Mouse (Mus musculus) liver, embryonic 12.5 days (tissue): ENCODE measurements around the gene Gcnt4. TPM values are rescaled to one million over a fixed set of nuclear protein-coding genes. Genes with fewer than 3 reads are reported as not detected.

Experiments
- ATAC-seq: fragments of 200-750 bp; cut with Nextera tagmentation; 2 replicates; pipeline ENCODE4 v1.8.0; 2017; ENCODE audit warnings: moderate number of reproducible peaks, mild to moderate bottlenecking, moderate library complexity
- H3K27ac ChIP-seq: fragments of 300-500 bp; sonication (generic); 2 replicates; pipeline ENCODE4 v1.5.1; 2016; ENCODE audit warnings: mild to moderate bottlenecking
- H3K27me3 ChIP-seq: fragments of 300-500 bp; sonication (generic); replicated peaks from 2 replicates; pipeline ENCODE4 v1.6.1; 2016; ENCODE audit warnings: mild to moderate bottlenecking, moderate library complexity
- H3K36me3 ChIP-seq: fragments of 300-500 bp; sonication (generic); 2 replicates; pipeline ENCODE4 v1.6.1; 2016; ENCODE audit warnings: mild to moderate bottlenecking, moderate library complexity
- H3K4me1 ChIP-seq: fragments of 300-500 bp; sonication (generic); 2 replicates; pipeline ENCODE4 v1.6.1; 2016
- H3K4me2 ChIP-seq: fragments of 300-500 bp; sonication (generic); 2 replicates; pipeline ENCODE4 v1.6.1; 2016; ENCODE audit warnings: mild to moderate bottlenecking, moderate library complexity
- H3K4me3 ChIP-seq: fragments of 300-500 bp; sonication (generic); 2 replicates; pipeline ENCODE4 v1.5.1; 2016; ENCODE audit warnings: mild to moderate bottlenecking, moderate library complexity
- H3K9ac ChIP-seq: fragments of 300-500 bp; sonication (generic); 2 replicates; pipeline ENCODE4 v1.6.1; 2016; ENCODE audit warnings: mild to moderate bottlenecking, moderate library complexity
- H3K9me3 ChIP-seq: fragments of 300-500 bp; sonication (generic); replicated peaks from 2 replicates; pipeline ENCODE4 v1.6.1; 2016; ENCODE audit warnings: mild to moderate bottlenecking, moderate library complexity
- WGBS: fragments of 180-500 bp; shearing (Covaris S2); methylation state at CpG from one replicate; pipeline ENCODE4 v1.1.7; 2016; ENCODE audit not compliant: insufficient replicate concordance; 5-methylcytosine and 5-hydroxymethylcytosine counted together
- polyA plus RNA-seq: library from polyadenylated mRNA; unstranded; fragments of >200 nt; fragmentation: Nextera tagmentation; extraction: Ambion mirVana; gene quantifications from 2 replicates; pipeline ENCODE4 v1.2.1, GENCODE M21; 2016

Gene Gcnt4
- polyA plus RNA-seq, 1 experiment from 2014 or later, result 0.67 TPM

- Histone ChIP-seq H3K27ac (no peak overlapping the region), H3K9ac (no peak overlapping the region), H3K9me3 (no peaks in the 10 kb centered on the region), H3K27me3 (peaks cover 14% of the 10 kb centered on the region; the same call in 1 of the 2 replicates), H3K4me3 (no peak overlapping the region), H3K4me2 (no peak overlapping the region), H3K4me1 (no peaks in the 10 kb centered on the region), H3K36me3 (no peaks in the 10 kb centered on the region)
- no peak; the same call in 1 of the 2 replicates for ATAC-seq
- 75% methylated on average over 1 of the region's 1 CpGs for WGBS
Observed at GRCm38 (mm10) chr13:96960019-96960418, 35.5 kb downstream of the Gcnt4 start.

DNA sequence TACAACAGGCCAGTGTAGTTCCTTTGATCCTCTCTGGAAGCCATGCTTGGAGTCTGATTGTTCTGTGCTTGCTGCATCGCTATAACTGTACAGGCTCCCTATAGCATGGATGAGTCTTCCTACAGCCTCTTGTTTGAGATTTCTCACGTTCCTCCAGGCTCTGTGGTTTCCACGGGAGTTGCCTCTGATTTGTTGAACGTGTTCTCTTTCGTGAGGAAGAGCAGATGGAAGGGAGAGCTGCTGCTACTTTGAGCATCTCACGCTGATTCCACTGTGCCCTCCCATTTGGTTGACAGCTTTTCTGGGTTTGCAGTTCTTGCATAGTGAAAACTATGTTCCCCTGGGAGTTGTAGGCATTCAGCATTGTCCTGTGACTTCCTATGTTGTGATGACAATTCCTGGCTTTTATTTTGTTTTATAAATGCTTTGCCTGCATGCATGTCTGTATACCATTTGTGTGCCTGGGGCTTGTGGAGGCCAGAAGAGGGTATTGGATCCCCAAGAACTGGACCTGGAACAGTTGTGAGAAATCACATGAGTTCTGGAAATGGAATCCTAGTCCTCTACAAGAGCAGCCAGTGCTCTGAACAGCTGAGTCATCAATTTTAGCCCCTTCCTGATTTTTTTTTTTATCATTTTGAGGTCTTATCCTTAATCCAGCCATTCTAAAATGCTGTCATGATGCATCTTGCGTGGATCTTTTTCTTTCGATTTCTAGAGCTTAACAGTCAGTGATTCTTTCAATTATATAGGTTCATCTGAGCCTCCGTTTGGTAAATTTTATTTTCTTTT lies 37.1 kb downstream of the Gcnt4 start:
- 66% methylated on average over 9 of the region's 9 CpGs for WGBS
- H3K4me1 ChIP-seq, result peaks cover 8% of the 10 kb centered on the region
- H3K36me3 ChIP-seq, result no peaks in the 10 kb centered on the region
- peaks cover 14% of the 10 kb centered on the region; the same call in 1 of the 2 replicates for H3K27me3 ChIP-seq
- H3K27ac ChIP-seq, result no peak overlapping the region
- no peak for ATAC-seq
- H3K9ac ChIP-seq, result no peak overlapping the region
- no peak overlapping the region for H3K4me3 ChIP-seq
- no peak overlapping the region for H3K4me2 ChIP-seq
- H3K9me3 ChIP-seq, result no peaks in the 10 kb centered on the region

- H3K9me3 ChIP-seq, result no peaks in the 10 kb centered on the region
- H3K4me3 ChIP-seq, result no peak overlapping the region
- H3K4me1 ChIP-seq, result peaks cover 15% of the 10 kb centered on the region
- H3K9ac ChIP-seq, result no peak overlapping the region
- peak; percentile 65 for ATAC-seq
- no peaks in the 10 kb centered on the region for H3K36me3 ChIP-seq
- H3K4me2 ChIP-seq, result no peak overlapping the region
- 71% methylated on average over 5 of the region's 5 CpGs for WGBS
- H3K27ac ChIP-seq, result 0 out of 2 replicates have a peak overlapping the region, but pooled peaks have one; percentile 36
- H3K27me3 ChIP-seq, result peaks cover 14% of the 10 kb centered on the region; the same call in 1 of the 2 replicates
Observed at GRCm38 (mm10) chr13:96962801-96963200, 38.3 kb downstream of the Gcnt4 start.

DNA sequence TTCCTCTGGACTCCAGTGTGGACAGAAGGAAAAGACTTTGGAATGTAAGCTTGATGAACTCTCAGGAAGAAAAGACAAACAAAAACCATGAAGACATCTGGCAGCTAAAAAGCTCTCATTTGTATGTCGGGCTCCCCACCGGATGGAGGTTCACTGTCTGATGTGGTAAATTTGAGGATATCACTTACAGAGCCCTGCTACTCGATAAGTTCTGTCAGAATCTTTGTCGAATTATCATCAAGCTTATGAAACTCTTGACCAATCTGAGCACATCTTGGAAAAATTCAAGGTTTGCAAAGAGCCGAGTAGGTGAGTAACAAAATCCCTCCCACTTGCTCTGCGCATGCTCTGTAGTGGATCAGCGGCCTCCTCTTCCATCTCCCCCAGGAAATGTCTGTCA lies 40.5 kb downstream of the Gcnt4 start:
- WGBS, result 75% methylated on average over 7 of the region's 7 CpGs

GRCm38 (mm10) chr13:96966210-96967089 lies 42.0 kb downstream of the Gcnt4 start:
- Histone ChIP-seq H3K4me3 (no peak overlapping the region), H3K27me3 (peaks cover 6% of the 10 kb centered on the region; the same call in 1 of the 2 replicates), H3K27ac (peak overlapping the region; percentile 74), H3K9ac (no peak overlapping the region), H3K4me1 (peaks cover 26% of the 10 kb centered on the region), H3K9me3 (0 out of 2 replicates have a peak, but pooled peaks cover 3% of the 10 kb centered on the region), H3K36me3 (no peaks in the 10 kb centered on the region), H3K4me2 (peak overlapping the region; percentile 32)
- peak; percentile 78 for ATAC-seq
- WGBS, result 46% methylated on average over 15 of the region's 15 CpGs

More for the DNA sequence above, 40.5 kb downstream of the Gcnt4 start:
- 0 out of 2 replicates have a peak, but pooled peaks cover 3% of the 10 kb centered on the region for H3K9me3 ChIP-seq
- H3K9ac ChIP-seq, result no peak overlapping the region
- ATAC-seq, result no peak
- H3K4me3 ChIP-seq, result no peak overlapping the region
- no peak overlapping the region for H3K27ac ChIP-seq
- H3K4me2 ChIP-seq, result no peak overlapping the region
- H3K36me3 ChIP-seq, result no peaks in the 10 kb centered on the region
- H3K4me1 ChIP-seq, result peaks cover 15% of the 10 kb centered on the region
- peaks cover 6% of the 10 kb centered on the region; the same call in 1 of the 2 replicates for H3K27me3 ChIP-seq

- peaks cover 6% of the 10 kb centered on the region; the same call in 1 of the 2 replicates for H3K27me3 ChIP-seq
- no peak overlapping the region for H3K4me3 ChIP-seq
- ATAC-seq, result no peak
- 78% methylated on average over 5 of the region's 5 CpGs for WGBS
- 0 out of 2 replicates have a peak, but pooled peaks cover 3% of the 10 kb centered on the region for H3K9me3 ChIP-seq
- H3K27ac ChIP-seq, result peak overlapping the region; percentile 74; the same call in 1 of the 2 replicates
- no peak overlapping the region for H3K9ac ChIP-seq
- no peak overlapping the region for H3K4me2 ChIP-seq
- no peaks in the 10 kb centered on the region for H3K36me3 ChIP-seq
- peaks cover 33% of the 10 kb centered on the region for H3K4me1 ChIP-seq
Observed at GRCm38 (mm10) chr13:96967091-96967490, 42.6 kb downstream of the Gcnt4 start.

DNA sequence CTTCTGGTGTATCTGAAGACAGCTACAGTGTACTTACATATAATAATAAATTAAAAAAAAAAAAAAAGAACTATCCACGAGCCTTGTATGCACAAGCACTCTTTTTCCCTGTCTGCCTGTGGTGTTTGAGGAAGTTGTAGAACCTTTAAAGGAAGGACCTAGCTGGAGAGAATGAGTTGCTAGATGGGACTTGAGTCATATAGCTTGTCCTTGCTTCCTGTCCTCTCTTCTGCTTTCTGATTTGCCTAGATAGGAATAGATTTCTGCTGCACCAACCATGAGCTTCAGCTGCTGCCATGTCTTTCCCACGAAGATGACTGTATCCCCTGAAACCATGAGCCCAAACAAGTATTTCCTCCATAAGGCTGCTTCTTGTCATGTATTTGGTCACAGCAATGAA lies 43.3 kb downstream of the Gcnt4 start:
- H3K27ac ChIP-seq, result no peak overlapping the region
- H3K36me3 ChIP-seq, result no peaks in the 10 kb centered on the region
- H3K4me1 ChIP-seq, result peaks cover 40% of the 10 kb centered on the region
- no peak overlapping the region for H3K9ac ChIP-seq
- no peak for ATAC-seq
- no peak overlapping the region for H3K4me3 ChIP-seq
- WGBS, result 49% methylated on average over 2 of the region's 2 CpGs
- 0 out of 2 replicates have a peak, but pooled peaks cover 3% of the 10 kb centered on the region for H3K9me3 ChIP-seq
- peaks cover 4% of the 10 kb centered on the region; the same call in 1 of the 2 replicates for H3K27me3 ChIP-seq
- no peak overlapping the region for H3K4me2 ChIP-seq

- H3K4me2 ChIP-seq, result no peak overlapping the region
- peak overlapping the region; percentile 18; the same call in 1 of the 2 replicates for H3K27ac ChIP-seq
Observed at GRCm38 (mm10) chr13:96971076-96971475, 46.6 kb downstream of the Gcnt4 start.

GRCm38 (mm10) chr13:96971861-96972282 lies 47.4 kb downstream of the Gcnt4 start:
- Histone ChIP-seq H3K27me3 (no peaks in the 10 kb centered on the region), H3K9me3 (0 out of 2 replicates have a peak, but pooled peaks cover 3% of the 10 kb centered on the region), H3K27ac (peak overlapping the region; percentile 74), H3K4me3 (peak overlapping the region; percentile 8; the same call in 1 of the 2 replicates), H3K4me1 (peaks cover 39% of the 10 kb centered on the region), H3K36me3 (no peaks in the 10 kb centered on the region), H3K9ac (peak overlapping the region; percentile 20; the same call in 1 of the 2 replicates), H3K4me2 (peak overlapping the region; percentile 56)
- 17% methylated on average over 9 of the region's 9 CpGs for WGBS
- peak; percentile 96 for ATAC-seq

More at GRCm38 (mm10) chr13:96971076-96971475, 46.6 kb downstream of the Gcnt4 start:
- H3K9ac ChIP-seq, result no peak overlapping the region
- no peak for ATAC-seq
- no peaks in the 10 kb centered on the region for H3K27me3 ChIP-seq
- 0 out of 2 replicates have a peak, but pooled peaks cover 3% of the 10 kb centered on the region for H3K9me3 ChIP-seq
- peaks cover 47% of the 10 kb centered on the region for H3K4me1 ChIP-seq
- 55% methylated on average over 4 of the region's 4 CpGs for WGBS
- no peaks in the 10 kb centered on the region for H3K36me3 ChIP-seq
- no peak overlapping the region for H3K4me3 ChIP-seq

GRCm38 (mm10) chr13:96973318-96973717 lies 48.8 kb downstream of the Gcnt4 start:
- ATAC-seq, result no peak
- 90% methylated on average over 4 of the region's 4 CpGs for WGBS

GRCm38 (mm10) chr13:96976986-96977595 lies 52.6 kb downstream of the Gcnt4 start:
- Histone ChIP-seq H3K36me3 (no peaks in the 10 kb centered on the region), H3K9me3 (no peaks in the 10 kb centered on the region), H3K4me1 (peaks cover 17% of the 10 kb centered on the region), H3K27me3 (no peaks in the 10 kb centered on the region), H3K4me2 (no peak overlapping the region), H3K27ac (no peak overlapping the region), H3K9ac (no peak overlapping the region), H3K4me3 (no peak overlapping the region)
- 70% methylated on average over 6 of the region's 6 CpGs for WGBS
- ATAC-seq, result no peak

More at GRCm38 (mm10) chr13:96973318-96973717, 48.8 kb downstream of the Gcnt4 start:
- Histone ChIP-seq H3K27ac (no peak overlapping the region), H3K36me3 (no peaks in the 10 kb centered on the region), H3K9ac (no peak overlapping the region), H3K4me1 (peaks cover 34% of the 10 kb centered on the region), H3K27me3 (no peaks in the 10 kb centered on the region), H3K9me3 (0 out of 2 replicates have a peak, but pooled peaks cover 3% of the 10 kb centered on the region), H3K4me3 (no peak overlapping the region), H3K4me2 (no peak overlapping the region)
